Mouse (Mus musculus): ENCODE measurements around the gene Tspan18. TPM values are rescaled to one million over a fixed set of nuclear protein-coding genes. Genes with fewer than 3 reads are reported as not detected.

Gene Tspan18
- total and polyA plus RNA-seq, 2 experiments = 0.55 to 2.4 TPM

DNA sequence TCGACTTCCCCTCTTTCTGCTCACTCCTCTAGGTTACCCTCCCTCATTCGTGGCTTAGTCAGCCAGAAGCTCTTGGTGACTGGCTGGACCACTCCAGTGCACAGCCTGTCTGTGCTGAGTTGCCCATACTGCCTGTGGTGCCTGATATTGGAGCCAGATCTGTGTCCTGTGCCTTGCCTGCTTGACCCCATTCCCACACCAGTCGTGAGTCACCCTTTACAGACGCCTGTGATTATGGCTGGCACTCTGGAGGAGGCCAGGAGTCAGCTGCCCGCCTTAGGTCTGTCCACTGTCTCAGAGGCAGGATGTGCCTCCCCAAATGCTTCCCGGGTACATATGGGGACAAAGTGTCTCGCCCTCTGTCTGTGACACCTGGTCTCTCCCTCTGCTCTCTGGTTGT lies 17.0 kb upstream of the Tspan18 start:
- no peak for DNase-seq (ENCODE audit: extremely low read depth, low read depth, low spot score)
- TF ChIP-seq CTCF (IDR thresholded peaks at IDR 0.05; ENCODE audit: low read depth, low read length) (no peak), POLR2A (IDR thresholded peaks at IDR 0.05; ENCODE audit: extremely low read depth, insufficient read depth, low read length) (no peak)
- Histone ChIP-seq H3K27me3 (ENCODE audit: control insufficient read depth, insufficient read depth, low read length) (no peaks in the 10 kb centered on the region), H3K9ac (ENCODE audit: low read depth, low read length) (no peak overlapping the region), H3K4me3 (ENCODE audit: insufficient read depth, low read depth, low read length) (no peak overlapping the region), H3K36me3 (ENCODE audit: control insufficient read depth, insufficient read depth, low read length) (no peaks in the 10 kb centered on the region), H3K27ac (replicated peaks; ENCODE audit: insufficient read depth, low read depth, low read length) (no peak overlapping the region), H3K4me1 (ENCODE audit: control insufficient read depth, insufficient read depth, low read length) (no peaks in the 10 kb centered on the region), H3K79me2 (ENCODE audit: control insufficient read depth, insufficient read depth, low read length) (no peaks in the 10 kb centered on the region)
- 68% methylated on average over 7 of the region's 7 CpGs for WGBS

DNA sequence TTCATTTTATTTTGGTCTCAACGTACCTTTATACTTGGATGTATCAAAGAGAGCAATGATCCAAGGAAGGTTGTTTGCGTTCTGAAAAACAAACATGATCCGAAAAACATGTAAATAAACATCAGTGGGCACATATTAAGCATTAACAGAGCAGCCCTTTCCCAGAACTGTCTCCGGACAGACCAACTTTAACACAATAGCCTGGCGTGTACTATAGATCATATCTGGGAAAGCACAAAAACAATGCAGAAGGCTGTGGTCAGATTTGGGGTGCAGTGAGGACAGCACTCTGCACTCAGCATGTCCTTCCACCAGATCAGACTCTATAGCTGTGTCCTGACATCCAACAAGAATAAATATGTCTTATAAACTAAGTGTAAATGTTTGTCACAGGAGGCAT lies 12.7 kb upstream of the Tspan18 start:
- Histone ChIP-seq H3K4me1 (ENCODE audit: control insufficient read depth, insufficient read depth, low read length) (no peaks in the 10 kb centered on the region), H3K4me3 (ENCODE audit: insufficient read depth, low read depth, low read length) (no peak overlapping the region), H3K27me3 (ENCODE audit: control insufficient read depth, insufficient read depth, low read length) (no peaks in the 10 kb centered on the region), H3K36me3 (ENCODE audit: control insufficient read depth, insufficient read depth, low read length) (no peaks in the 10 kb centered on the region), H3K79me2 (ENCODE audit: control insufficient read depth, insufficient read depth, low read length) (no peaks in the 10 kb centered on the region), H3K27ac (replicated peaks; ENCODE audit: insufficient read depth, low read depth, low read length) (no peak overlapping the region), H3K9ac (ENCODE audit: low read depth, low read length) (no peak overlapping the region)
- no peak for DNase-seq (ENCODE audit: extremely low read depth, low read depth, low spot score)
- WGBS = 77% methylated on average over 5 of the region's 5 CpGs
- TF ChIP-seq CTCF (IDR thresholded peaks at IDR 0.05; ENCODE audit: low read depth, low read length) = no peak
- no peak for TF ChIP-seq POLR2A (IDR thresholded peaks at IDR 0.05; ENCODE audit: extremely low read depth, insufficient read depth, low read length)

- H3K27me3 ChIP-seq (ENCODE audit: control insufficient read depth, insufficient read depth, low read length) = no peaks in the 10 kb centered on the region
- H3K79me2 ChIP-seq (ENCODE audit: control insufficient read depth, insufficient read depth, low read length) = no peaks in the 10 kb centered on the region
- TF ChIP-seq CTCF (IDR thresholded peaks at IDR 0.05; ENCODE audit: low read depth, low read length) (no peak), POLR2A (IDR thresholded peaks at IDR 0.05; ENCODE audit: extremely low read depth, insufficient read depth, low read length) (no peak)
- H3K4me3 ChIP-seq (ENCODE audit: insufficient read depth, low read depth, low read length) = no peak overlapping the region
- no peak overlapping the region for H3K9ac ChIP-seq (ENCODE audit: low read depth, low read length)
- DNase-seq (ENCODE audit: extremely low read depth, low read depth, low spot score) = no peak
- no peaks in the 10 kb centered on the region for H3K36me3 ChIP-seq (ENCODE audit: control insufficient read depth, insufficient read depth, low read length)
- no peak overlapping the region for H3K27ac ChIP-seq (replicated peaks; ENCODE audit: insufficient read depth, low read depth, low read length)
- 58% methylated on average over 6 of the region's 6 CpGs for WGBS
- H3K4me1 ChIP-seq (ENCODE audit: control insufficient read depth, insufficient read depth, low read length) = no peaks in the 10 kb centered on the region
These were observed 12.3 kb upstream of the Tspan18 start for GRCm38 (mm10) chr2:93346609-93347008.

GRCm38 (mm10) chr2:93345663-93346268 lies 11.5 kb upstream of the Tspan18 start:
- H3K27me3 ChIP-seq (ENCODE audit: control insufficient read depth, insufficient read depth, low read length) = no peaks in the 10 kb centered on the region
- H3K79me2 ChIP-seq (ENCODE audit: control insufficient read depth, insufficient read depth, low read length) = no peaks in the 10 kb centered on the region
- H3K9ac ChIP-seq (ENCODE audit: low read depth, low read length) = no peak overlapping the region
- TF ChIP-seq CTCF (IDR thresholded peaks at IDR 0.05; ENCODE audit: low read depth, low read length) (no peak), POLR2A (IDR thresholded peaks at IDR 0.05; ENCODE audit: extremely low read depth, insufficient read depth, low read length) (no peak)
- no peak overlapping the region for H3K4me3 ChIP-seq (ENCODE audit: insufficient read depth, low read depth, low read length)
- DNase-seq (ENCODE audit: extremely low read depth, low read depth, low spot score) = no peak
- no peaks in the 10 kb centered on the region for H3K36me3 ChIP-seq (ENCODE audit: control insufficient read depth, insufficient read depth, low read length)
- no peak overlapping the region for H3K27ac ChIP-seq (replicated peaks; ENCODE audit: insufficient read depth, low read depth, low read length)
- H3K4me1 ChIP-seq (ENCODE audit: control insufficient read depth, insufficient read depth, low read length) = no peaks in the 10 kb centered on the region
- 55% methylated on average over 5 of the region's 5 CpGs for WGBS

DNA sequence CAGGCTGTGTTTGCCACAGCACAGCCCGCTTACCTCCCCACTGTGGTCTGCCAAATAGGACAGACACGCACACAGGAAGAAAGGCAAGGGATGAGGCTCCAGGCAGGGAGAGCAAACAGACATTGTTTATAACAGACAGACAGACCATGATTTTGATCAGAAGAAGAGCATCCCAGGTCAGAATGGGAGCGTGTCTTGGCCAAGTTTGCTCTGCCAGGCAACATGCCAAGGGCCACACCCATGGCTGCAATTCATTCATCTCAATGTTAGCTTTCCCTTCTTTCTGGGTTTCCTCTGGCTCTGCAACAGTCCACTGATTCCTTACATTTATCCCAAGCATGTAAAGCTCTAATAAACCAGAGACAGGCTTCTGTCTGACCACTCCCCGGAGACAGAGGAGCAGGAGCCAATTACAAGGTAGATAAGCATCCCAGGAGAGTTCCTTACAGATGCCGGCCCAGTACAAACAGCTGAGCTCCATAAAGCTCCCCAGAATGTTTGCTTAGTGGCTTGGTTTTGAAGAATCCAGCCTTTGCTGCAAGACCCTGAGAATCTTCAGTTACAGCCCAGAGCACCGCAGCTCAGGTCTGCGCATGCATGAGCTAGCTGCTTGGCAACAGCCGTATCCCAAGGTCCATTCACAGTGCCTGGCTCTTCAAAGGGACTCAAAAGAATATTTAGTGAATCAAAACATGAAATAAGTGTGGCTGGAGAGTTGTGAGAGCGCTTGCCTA lies 5.2 kb upstream of the Tspan18 start:
- Histone ChIP-seq H3K27me3 (ENCODE audit: control insufficient read depth, insufficient read depth, low read length) (no peaks in the 10 kb centered on the region), H3K36me3 (ENCODE audit: control insufficient read depth, insufficient read depth, low read length) (no peaks in the 10 kb centered on the region), H3K4me1 (ENCODE audit: control insufficient read depth, insufficient read depth, low read length) (no peaks in the 10 kb centered on the region), H3K4me3 (ENCODE audit: insufficient read depth, low read depth, low read length) (no peak overlapping the region), H3K79me2 (ENCODE audit: control insufficient read depth, insufficient read depth, low read length) (no peaks in the 10 kb centered on the region), H3K9ac (ENCODE audit: low read depth, low read length) (no peak overlapping the region), H3K27ac (replicated peaks; ENCODE audit: insufficient read depth, low read depth, low read length) (no peak overlapping the region)
- WGBS = 41% methylated on average over 9 of the region's 9 CpGs
- TF ChIP-seq POLR2A (IDR thresholded peaks at IDR 0.05; ENCODE audit: extremely low read depth, insufficient read depth, low read length) = no peak
- DNase-seq (ENCODE audit: extremely low read depth, low read depth, low spot score) = no peak

- Histone ChIP-seq H3K4me3 (ENCODE audit: insufficient read depth, low read depth, low read length) (no peak overlapping the region), H3K79me2 (ENCODE audit: control insufficient read depth, insufficient read depth, low read length) (no peaks in the 10 kb centered on the region), H3K36me3 (ENCODE audit: control insufficient read depth, insufficient read depth, low read length) (no peaks in the 10 kb centered on the region), H3K9ac (ENCODE audit: low read depth, low read length) (no peak overlapping the region), H3K27me3 (ENCODE audit: control insufficient read depth, insufficient read depth, low read length) (no peaks in the 10 kb centered on the region), H3K4me1 (ENCODE audit: control insufficient read depth, insufficient read depth, low read length) (no peaks in the 10 kb centered on the region), H3K27ac (replicated peaks; ENCODE audit: insufficient read depth, low read depth, low read length) (no peak overlapping the region)
- no peak for DNase-seq (ENCODE audit: extremely low read depth, low read depth, low spot score)
- 92% methylated on average over 11 of the region's 11 CpGs for WGBS
- no peak for TF ChIP-seq CTCF (IDR thresholded peaks at IDR 0.05; ENCODE audit: low read depth, low read length)
- no peak for TF ChIP-seq POLR2A (IDR thresholded peaks at IDR 0.05; ENCODE audit: extremely low read depth, insufficient read depth, low read length)
These were observed 1.7 kb upstream of the Tspan18 start for GRCm38 (mm10) chr2:93335996-93336395.

Measured in liver, adult 2 months (tissue).